Mouse (Mus musculus) Patski (cell line): Measurements from ENCODE around the gene Fbxl17. TPM values are rescaled to one million over a fixed set of nuclear protein-coding genes. Genes with fewer than 3 reads are reported as not detected.

Experiments
- ATAC-seq: fragments of 100-300 bp; one replicate; pipeline ENCODE4 v1.8.0; 2021
- CTCF ChIA-PET: fragments of 350-600 bp; sonication (Branson Sonifier 250); formaldehyde crosslinking; loops from one replicate; lab custom pipeline; 2022; ENCODE audit warnings: inconsistent platforms; lab: Charles Lee
- POLR2A ChIA-PET: fragments of 350-600 bp; sonication (Branson Sonifier 250); formaldehyde crosslinking; loops from one replicate; lab custom pipeline; 2022; ENCODE audit warnings: antibody characterized with exemption, inconsistent platforms; lab: Charles Lee
- DNase-seq: peaks from one replicate; pipeline ENCODE4 v3.0.0-alpha.2; 2011; ENCODE audit warnings: low read depth, low spot score
- H3K27me3 ChIP-seq: fragments of 371-371 bp; one replicate; pipeline ENCODE4 v1.5.1; 2021
- CTCF ChIP-seq: fragments of 100-300 bp; IDR thresholded peaks from one replicate; pipeline ENCODE4 v1.5.1; 2021
- in situ Hi-C: fragments of 300-500 bp; cut with MboI; formaldehyde crosslinking; loops from 3 replicates; pipeline ENCODE4 v1.11.1; 2018; ENCODE audit warnings: low pct_unique_long_range_greater_than_20kb, mixed read lengths
- polyA plus RNA-seq: library from polyadenylated mRNA; unstranded; gene quantifications from one replicate; pipeline ENCODE4 v1.2.3, GENCODE M21; 2021

The Fbxl17 gene
- polyA plus RNA-seq, 1 experiment from 2014 or later: 28.7 TPM

DNA sequence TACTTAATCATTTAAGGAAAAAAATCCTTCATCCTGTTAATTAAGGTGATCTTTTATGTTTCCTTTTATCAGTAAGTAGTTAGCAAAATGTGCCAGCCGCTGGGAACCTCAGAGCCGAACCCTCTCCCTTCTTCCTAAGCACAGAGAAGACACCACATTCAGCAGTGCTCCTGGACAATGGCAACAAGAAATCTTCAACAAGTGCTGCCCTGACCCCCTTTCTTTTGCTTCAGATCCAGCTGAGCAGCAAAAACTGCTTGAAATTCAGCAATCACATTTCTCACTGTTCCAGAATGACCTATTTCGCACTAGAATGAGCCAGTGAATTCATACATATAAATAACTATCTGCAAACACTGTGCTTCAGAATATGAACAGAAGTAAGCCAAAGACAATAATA, 205.8 kb downstream of the Fbxl17 start:
- CTCF ChIA-PET: no interaction called here
- POLR2A ChIA-PET: no interaction called here
- H3K27me3 ChIP-seq: no peaks in the 10 kb centered on the region

DNA sequence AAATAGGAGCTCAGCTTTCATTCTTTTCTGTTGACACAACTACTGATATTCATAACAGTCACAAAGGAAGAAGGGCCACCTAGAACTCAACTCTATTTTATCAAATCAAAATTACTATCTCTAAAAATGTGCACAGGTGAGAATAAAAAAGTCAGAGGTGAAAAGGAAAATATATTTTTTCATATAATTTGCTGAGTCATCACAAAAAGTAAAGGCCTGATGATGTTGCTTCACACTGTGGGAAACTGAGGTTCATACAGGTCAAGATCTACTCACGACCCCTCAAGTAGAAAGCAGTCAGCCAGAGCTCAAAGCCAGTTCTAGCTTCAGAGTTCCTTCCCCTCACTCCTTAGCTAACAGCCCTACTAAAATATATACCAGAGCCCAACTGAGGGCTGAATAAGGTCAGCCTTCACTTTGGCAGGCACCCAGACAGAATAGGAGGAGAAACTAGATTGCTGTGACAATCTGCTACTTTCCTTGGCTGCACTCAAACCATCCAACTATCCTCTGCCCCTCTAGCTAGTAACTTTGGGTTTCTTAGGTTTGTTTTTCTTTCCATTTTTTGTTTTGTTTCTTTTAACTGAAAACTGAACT, 210.4 kb downstream of the Fbxl17 start:
- POLR2A ChIA-PET: no interaction called here
- H3K27me3 ChIP-seq: no peaks in the 10 kb centered on the region
- TF ChIP-seq CTCF: no peak
- in situ Hi-C loops: no loop called here
- CTCF ChIA-PET: no interaction called here
- no peak for DNase-seq
- ATAC-seq: no peak

More for the DNA sequence above, 205.8 kb downstream of the Fbxl17 start:
- DNase-seq (no peak), ATAC-seq (no peak)
- no peak for TF ChIP-seq CTCF
- in situ Hi-C loops: no loop called here

DNA sequence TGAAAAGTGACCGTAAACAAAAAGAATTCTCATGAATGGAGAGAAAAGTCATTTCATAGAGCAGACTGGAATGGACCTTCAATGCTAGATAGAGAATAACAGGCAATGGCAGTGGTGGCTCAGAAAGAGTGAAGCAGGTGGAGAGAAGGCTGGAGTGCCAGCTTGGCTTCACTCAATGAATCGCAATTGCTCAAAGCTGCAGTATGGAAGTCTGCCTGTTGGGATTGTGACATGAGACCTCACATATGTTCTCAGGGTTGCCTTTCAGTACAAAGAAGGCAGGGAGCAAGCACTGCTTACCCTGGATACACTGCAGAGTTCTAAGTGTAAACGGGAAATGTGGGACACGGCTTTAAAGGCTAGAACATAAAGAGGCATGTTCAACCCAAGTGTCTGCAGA, 211.0 kb downstream of the Fbxl17 start:
- CTCF ChIA-PET: no interaction called here
- in situ Hi-C loops: no loop called here

DNA sequence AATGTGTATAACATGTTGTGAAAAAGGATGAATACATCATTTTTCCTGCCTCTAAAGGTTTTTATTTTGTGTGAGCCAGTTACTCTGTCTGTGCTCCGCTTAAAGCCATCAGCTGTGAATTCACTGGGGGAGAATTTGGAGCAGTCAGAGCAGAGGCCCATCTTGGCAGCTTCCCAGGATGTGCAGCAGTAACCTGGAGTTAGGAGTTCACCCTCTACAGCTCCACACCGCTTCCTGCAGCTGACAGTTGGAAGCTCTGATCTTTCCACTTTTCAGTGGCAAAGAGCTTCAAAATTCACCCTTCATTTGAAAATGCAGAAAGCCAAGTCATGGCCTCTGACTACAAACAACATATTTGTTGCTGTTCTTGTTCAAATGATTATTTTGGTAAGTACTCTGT, 212.4 kb downstream of the Fbxl17 start:
- POLR2A ChIA-PET: no interaction called here
- no peak for DNase-seq
- no peaks in the 10 kb centered on the region for H3K27me3 ChIP-seq
- in situ Hi-C loops: no loop called here
- CTCF ChIA-PET: interaction anchor here (0.6 kb wide), 1 partner anchor 12 kb away, joined by 3 read pairs; no protein-coding TSS in a partner anchor
- TF ChIP-seq CTCF: no peak
- no peak for ATAC-seq

More for the DNA sequence above, 211.0 kb downstream of the Fbxl17 start:
- POLR2A ChIA-PET: no interaction called here
- no peak for TF ChIP-seq CTCF
- DNase-seq (no peak), ATAC-seq (no peak)
- H3K27me3 ChIP-seq: no peaks in the 10 kb centered on the region

DNA sequence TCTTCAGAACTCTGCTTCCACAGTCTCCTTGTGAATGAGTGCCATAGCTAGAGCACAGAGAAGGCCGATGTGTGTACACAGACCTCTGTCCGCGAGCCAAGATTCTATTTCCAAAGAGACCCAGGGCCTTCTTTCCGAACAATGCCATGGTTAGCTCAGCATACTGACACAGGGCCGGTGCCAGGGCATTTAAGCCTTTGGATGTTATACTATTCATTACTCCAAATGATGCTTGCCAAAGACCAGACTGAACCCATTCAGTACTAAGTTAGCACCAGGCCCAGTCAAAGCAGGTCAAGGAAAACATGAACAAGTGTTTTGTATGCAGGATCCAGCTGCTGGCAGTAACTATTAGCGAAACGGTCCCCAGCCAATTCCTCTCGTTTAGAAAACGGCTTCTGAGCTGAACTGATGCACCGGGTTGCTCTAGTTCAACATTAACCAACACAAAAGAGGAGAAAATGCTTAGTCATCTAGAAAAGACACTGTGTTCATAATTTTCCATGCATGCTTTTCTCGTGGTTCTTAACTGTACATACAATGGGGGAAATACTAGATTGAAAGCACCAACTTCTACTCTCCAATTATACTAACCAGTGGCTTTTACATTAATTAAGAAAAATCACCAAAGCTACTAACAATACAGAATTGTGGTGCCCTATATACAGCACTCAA, 214.4 kb downstream of the Fbxl17 start:
- POLR2A ChIA-PET: no interaction called here
- TF ChIP-seq CTCF: no peak
- DNase-seq (no peak), ATAC-seq (peak; percentile 21)
- CTCF ChIA-PET: interaction anchor here (2.1 kb wide), 1 partner anchor 13 kb away, joined by 4 read pairs; no protein-coding TSS in a partner anchor
- no peaks in the 10 kb centered on the region for H3K27me3 ChIP-seq
- in situ Hi-C loops: no loop called here

DNA sequence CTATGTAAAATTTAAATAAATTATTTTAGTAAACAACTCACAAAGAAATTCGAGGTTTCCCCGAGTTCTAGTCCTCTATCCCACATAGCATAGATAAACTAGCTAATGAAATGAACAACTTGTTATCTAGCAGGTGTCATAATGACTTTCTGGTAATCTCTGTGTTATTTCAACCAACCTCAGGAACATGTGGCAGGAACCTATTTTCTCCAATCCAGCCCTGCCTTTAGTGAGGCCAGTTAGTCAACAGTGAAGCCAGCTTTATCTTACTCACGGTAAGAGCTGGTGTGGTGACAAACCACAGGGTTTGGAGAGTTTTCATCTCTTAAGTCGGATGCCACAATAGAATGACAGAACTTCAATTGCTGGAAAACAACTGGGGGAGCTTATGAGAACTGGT, 215.7 kb downstream of the Fbxl17 start:
- in situ Hi-C loops: no loop called here
- ChIA-PET POLR2A (no interaction called here), CTCF (interaction anchor here (1.8 to 2.1 kb wide), 2 partner anchors 15 to 26 kb away, joined by 4 to 6 read pairs; no protein-coding TSS in a partner anchor)
- TF ChIP-seq CTCF: no peak
- ATAC-seq (no peak), DNase-seq (no peak)
- H3K27me3 ChIP-seq: no peaks in the 10 kb centered on the region

DNA sequence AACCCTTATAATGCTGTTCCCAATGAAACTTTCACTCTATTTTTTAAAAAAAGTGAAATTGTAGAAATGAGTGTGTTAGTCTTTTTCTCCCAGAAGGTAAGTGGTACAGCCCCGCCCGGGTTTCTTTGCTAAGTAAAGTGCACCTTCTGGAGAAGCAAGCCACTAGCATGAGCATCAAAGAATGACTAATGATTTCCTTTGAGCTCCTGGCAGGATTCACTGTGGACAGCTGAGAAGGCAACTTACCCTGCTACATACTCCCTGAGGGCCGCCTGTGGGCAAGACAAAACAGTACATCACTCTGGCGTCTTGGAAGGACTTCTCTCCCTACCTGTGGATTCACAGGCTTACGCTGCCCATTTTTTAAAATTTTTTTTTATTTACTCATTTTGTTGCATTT, 217.8 kb downstream of the Fbxl17 start:
- H3K27me3 ChIP-seq: no peaks in the 10 kb centered on the region
- no peak for TF ChIP-seq CTCF
- DNase-seq (no peak), ATAC-seq (no peak)
- in situ Hi-C loops: no loop called here
- ChIA-PET CTCF (no interaction called here), POLR2A (no interaction called here)

DNA sequence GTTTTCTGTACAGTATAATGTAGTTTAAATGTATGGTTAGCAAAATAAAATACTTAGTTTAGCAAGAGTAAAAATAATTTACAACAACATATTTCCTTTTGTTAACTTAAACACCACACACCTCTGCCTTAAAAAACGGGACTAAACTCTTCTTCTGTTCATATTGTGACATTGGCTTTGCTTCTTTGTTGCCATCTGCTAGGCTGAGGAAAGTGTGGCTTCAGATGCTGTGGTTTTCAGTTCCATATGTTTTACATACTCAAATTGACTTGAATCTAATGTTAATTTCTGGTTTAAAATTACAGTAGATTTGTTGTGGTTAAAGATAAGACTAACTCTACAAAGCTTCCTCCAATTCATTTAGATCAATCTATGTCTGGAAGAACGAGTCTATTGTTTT, 218.8 kb downstream of the Fbxl17 start:
- H3K27me3 ChIP-seq: no peaks in the 10 kb centered on the region
- in situ Hi-C loops: no loop called here
- ChIA-PET POLR2A (interaction anchor here (0.6 kb wide), 1 partner anchor 121 kb away, joined by 3 read pairs; no protein-coding TSS in a partner anchor), CTCF (no interaction called here)
- no peak for ATAC-seq
- no peak for DNase-seq
- TF ChIP-seq CTCF: no peak

DNA sequence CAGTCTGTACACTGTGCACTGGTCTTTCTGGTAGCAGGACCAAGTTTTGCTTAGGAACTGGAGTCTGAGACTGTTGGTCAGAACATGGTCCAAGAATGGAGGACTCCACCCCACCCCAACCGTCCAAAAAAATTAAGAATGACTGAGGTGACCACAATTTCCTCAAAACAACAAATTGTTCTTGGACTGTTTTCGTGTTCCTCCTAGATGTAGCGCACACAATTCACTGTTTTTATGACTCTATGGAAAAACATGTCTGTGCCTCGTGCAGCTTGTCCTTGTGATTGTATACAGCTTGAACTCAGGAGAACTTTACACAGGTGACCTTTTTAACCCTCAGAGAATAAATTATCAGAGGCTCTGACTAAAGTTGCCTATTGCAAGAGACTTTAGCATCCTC, 220.7 kb downstream of the Fbxl17 start:
- DNase-seq: no peak
- TF ChIP-seq CTCF: no peak
- in situ Hi-C loops: no loop called here
- ATAC-seq: no peak
- H3K27me3 ChIP-seq: no peaks in the 10 kb centered on the region
- POLR2A ChIA-PET: no interaction called here
- CTCF ChIA-PET: interaction anchor here (1.3 kb wide), 1 partner anchor 11 kb away, joined by 4 read pairs; no protein-coding TSS in a partner anchor

DNA sequence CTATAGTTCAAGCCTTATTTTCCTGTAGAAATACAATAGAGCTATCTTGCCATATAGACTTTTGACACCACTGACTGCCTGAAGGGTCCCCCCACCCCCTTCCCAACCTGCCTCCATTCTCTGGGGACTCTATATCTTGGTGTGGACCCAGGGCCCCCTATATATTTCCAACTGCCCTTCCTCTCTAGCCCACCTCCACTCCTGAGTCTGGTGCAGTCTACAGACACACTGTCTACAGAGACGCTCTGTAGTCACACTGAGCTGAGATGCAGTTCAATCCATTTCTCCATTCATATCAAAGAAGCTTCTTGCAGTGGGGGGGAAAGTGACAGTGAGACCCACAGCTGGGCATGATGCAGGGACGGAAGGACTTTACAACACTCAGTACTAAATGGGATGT, 226.5 kb downstream of the Fbxl17 start:
- ChIA-PET POLR2A (no interaction called here), CTCF (interaction anchor here (0.8 to 1.1 kb wide), 2 partner anchors 9 to 14 kb away, joined by 3 read pairs; no protein-coding TSS in a partner anchor)
- in situ Hi-C loops: no loop called here
- no peak for TF ChIP-seq CTCF
- no peak for DNase-seq
- no peaks in the 10 kb centered on the region for H3K27me3 ChIP-seq
- ATAC-seq: no peak

DNA sequence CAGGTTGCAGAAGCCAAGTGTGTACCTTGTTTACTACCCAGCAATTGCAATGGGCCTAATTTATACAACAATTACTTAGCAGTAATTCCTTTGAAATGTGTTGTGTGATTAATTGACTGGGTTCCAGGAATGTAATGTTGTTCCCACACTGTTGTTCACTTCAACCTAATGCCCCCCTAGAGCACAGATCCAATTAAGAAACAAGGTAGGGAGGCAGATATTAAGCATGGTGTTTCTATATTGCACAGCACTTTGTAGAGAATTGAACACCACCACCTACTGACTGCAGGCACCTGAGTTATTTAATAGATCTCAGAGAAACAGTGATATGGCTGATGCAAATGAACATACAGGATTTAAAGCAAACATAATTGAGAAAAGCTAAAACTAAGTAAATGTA, 226.9 kb downstream of the Fbxl17 start:
- ChIA-PET CTCF (no interaction called here), POLR2A (no interaction called here)
- no peak for TF ChIP-seq CTCF
- ATAC-seq (no peak), DNase-seq (no peak)
- in situ Hi-C loops: no loop called here
- H3K27me3 ChIP-seq: no peaks in the 10 kb centered on the region
